Mouse (Mus musculus) erythroid progenitor cell, adult 5-6 weeks (primary cell): ENCODE measurements around the gene Uqcr11. TPM values are rescaled to one million over a fixed set of nuclear protein-coding genes. Genes with fewer than 3 reads are reported as not detected.

ENCODE experiments used
- ATAC-seq: replicated peaks from 2 replicates; pipeline ENCODE4 v1.8.0; 2016; ENCODE audit warnings: moderate number of reproducible peaks, mild to moderate bottlenecking, moderate TSS enrichment, inconsistent platforms; ENCODE audit not compliant: poor library complexity, low FRiP score, severe bottlenecking
- total RNA-seq, 2 experiments: library from RNA; stranded (forward) in 1 of 2; stranded (reverse) in 1 of 2; fragments of 150-400 nt in 1 of 2; fragments of 186-747, 209-891 nt in 1 of 2; gene quantifications; 2 replicates each; pipeline versions ENCODE4 v1.2.3 to v1.2.4; 2015 to 2017; ENCODE audit warnings: low replicate concordance in 2 of 2

Uqcr11 gene
- 65.8 and 80.0 TPM in 2 replicates for total RNA-seq (2015; ENCODE audit: low replicate concordance)
- 67.9 and 87.3 TPM in 2 replicates for total RNA-seq (2017; ENCODE audit: low replicate concordance)

- peak; percentile 89 for ATAC-seq
Observed at GRCm38 (mm10) chr10:80406684-80407501, at the start of gene Uqcr11. Uqcr11 (minus strand) TSS chr10:80406830.

- ATAC-seq = no peak
Observed at GRCm38 (mm10) chr10:80455697-80456096, 49.1 kb upstream of the Uqcr11 start.

DNA sequence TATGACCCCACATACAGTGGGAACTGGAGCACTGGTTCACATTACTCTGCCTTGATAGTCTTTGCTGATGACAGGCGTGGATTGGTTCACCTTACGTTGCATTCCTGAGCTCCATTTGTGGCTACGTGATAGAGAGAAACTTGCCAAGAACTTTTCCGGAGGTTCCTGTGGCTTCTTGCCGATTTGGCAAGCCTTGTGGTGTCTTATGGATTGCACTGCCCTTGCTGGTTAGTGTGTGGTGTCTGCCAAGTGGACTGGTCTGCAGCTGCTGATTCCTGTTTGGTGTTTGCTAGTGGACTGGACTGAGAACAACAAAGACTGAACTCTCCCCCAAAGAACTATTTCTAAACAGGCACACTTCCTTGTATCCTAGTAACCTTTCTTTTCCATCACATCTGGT lies 48.2 kb upstream of the Uqcr11 start:
- ATAC-seq = no peak

DNA sequence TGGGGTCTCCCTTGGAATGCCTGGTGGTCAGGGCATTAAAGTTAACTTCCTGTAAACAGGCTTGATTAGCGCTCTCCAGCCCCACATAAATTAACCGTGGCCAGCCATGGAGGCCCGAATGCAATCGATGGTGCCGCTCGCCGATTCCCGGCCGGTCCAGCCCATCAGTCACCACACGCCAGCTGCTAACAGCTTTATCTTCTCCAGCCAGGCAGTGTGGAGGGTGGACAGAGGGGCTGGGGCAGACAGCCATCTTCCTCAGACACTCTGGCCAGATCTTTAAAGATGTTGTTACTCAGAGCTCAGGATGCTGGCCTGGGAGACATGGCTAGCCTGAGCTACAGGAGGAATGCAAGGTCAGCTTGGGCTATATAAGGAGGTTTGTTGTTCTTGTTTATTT lies 47.0 kb upstream of the Uqcr11 start:
- ATAC-seq = no peak

- no peak for ATAC-seq
Observed at GRCm38 (mm10) chr10:80450599-80450998, 44.0 kb upstream of the Uqcr11 start.

DNA sequence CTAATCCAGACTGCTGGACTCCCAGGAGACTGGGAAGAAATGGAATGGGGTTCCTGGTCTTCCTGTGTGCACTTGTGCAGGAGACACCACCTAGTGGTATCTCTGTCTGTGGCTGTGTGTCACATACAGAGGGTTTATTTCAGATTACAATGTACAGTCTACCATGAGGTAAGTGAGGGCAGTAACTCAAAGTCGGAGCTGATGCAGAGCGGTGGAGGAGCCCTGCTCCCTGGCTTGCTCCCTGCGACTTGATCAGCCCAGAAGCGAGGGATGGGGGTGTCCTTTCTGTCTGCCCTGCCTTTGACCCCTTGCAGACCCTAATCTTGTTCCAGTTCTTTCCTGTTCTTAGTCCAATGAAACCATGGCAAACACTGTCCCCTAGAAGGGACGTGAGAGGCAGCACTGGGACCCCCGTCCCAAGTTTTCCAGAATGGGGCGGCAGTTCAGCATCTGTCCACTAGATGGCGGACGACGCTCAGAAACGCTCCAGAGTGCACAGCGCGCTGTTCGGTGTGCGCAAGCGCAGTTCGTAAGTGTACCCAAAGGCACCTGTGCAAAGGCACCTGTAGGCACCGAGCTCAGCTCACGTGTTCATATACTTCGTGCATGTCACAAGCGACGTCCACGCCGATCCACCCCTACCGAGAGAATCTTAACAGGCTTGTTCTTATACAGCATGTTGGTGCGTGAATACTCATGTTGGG lies 39.4 kb upstream of the Uqcr11 start:
- ATAC-seq = peak; percentile 82

DNA sequence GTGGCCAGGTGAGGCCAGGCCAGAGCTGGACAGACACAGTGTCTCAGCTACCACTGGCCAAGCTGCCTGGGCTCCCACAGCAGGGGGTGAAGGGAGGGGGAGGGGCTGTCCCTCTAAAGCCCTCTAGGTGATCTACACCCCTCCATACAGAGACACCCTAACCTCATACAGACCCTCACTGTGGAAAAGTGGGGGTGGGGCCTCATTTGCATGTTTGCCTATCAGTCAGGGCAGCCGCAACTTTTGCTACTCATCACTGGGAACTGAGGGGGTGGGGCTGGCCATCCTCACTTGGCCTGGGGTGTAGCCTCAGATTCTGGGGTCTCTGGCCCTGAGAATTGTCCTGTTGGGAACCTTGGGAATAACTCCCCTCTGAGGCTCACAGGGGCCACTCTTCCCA lies 38.4 kb upstream of the Uqcr11 start:
- ATAC-seq = no peak

- ATAC-seq = no peak
Observed at GRCm38 (mm10) chr10:80444339-80445045, 37.9 kb upstream of the Uqcr11 start.

DNA sequence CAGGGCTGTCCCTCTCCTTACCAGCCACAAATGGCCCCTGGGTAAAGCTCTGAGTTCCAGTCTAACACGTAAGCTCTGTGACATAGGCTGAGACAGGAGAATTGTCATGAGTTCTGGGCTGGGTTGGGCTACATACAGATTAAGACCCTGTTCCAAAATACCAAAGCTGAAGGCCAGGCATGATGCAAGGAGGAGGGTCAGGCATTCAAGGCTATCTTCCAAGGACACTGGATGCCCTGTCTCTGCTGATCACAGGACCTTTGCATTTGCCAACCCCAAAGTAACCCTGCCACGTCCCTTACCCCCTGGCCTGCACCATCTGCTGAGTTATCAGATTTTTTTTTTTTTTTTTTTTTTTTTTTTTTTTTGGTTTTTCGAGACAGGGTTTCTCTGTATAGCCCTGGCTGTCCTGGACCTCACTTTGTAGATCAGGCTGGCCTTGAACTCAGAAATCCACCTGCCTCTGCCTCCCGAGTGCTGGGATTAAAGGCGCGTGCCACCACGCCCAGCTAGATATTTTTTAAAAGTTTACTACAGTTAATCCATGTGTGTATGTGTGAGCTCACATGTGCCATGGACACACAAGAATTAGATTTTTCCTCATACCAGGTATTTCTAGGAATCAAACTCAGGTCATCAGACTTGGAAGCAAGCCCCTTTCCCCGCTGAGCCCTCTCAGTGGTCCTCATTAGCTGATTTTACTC lies 37.1 kb upstream of the Uqcr11 start:
- no peak for ATAC-seq

DNA sequence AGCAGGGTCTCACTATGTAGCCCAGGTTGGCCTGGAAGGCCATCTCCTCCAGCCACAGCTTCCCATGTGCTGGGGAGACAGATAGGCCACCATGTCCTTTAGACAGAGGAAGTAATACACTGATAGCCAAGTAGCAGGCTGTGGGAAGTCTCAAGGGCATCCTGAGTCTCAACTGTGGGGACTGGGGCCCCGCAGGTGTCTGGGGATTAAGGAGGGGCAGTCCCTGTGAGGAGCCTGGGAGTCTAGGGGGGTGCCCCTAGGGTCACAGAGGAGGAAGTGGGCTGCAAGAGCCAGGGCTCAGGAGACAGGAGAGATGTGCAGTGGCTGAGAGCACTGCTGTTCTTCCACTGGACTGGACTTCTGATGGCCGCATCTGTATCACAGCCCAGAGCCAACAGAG lies 36.4 kb upstream of the Uqcr11 start:
- no peak for ATAC-seq

DNA sequence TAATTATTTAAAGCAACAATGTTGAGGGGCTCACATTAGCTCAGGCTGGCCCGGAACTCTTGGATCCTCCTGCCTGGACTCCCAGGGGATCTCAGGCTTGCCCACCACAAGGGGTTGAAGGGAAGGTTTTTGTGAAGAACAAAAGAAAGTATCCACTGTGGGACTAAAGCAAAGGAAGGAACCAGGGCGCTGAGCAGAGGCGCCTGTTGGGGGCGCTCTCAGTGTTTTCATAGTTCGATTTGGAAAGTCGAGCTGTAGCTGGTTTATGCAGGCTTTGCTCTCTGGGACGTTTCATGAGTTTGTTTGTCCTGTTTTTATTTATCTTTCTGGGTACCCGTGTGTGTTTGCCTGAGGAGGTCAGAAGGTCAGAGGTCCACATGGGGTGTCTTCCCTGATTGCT lies 35.0 kb upstream of the Uqcr11 start:
- no peak for ATAC-seq

DNA sequence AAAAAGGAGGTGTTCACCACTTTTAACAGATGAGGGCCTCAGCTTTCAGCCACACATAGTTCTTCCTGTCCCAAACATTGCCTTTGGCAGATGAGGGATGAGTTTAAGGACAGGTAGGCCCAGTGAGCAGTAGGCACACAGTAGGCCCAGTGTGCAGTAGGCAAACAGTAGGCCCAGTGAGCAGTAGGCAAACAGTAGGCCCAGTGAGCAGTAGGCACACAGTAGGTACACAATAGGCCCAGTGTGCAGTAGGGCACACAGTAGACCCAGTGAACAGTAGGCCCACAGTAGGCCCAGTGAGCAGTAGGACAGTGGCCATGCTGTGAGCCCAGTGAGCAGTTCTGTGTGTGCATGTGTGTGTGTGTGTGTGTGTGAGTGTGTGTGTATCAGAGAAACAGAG lies 33.4 kb upstream of the Uqcr11 start:
- no peak for ATAC-seq

DNA sequence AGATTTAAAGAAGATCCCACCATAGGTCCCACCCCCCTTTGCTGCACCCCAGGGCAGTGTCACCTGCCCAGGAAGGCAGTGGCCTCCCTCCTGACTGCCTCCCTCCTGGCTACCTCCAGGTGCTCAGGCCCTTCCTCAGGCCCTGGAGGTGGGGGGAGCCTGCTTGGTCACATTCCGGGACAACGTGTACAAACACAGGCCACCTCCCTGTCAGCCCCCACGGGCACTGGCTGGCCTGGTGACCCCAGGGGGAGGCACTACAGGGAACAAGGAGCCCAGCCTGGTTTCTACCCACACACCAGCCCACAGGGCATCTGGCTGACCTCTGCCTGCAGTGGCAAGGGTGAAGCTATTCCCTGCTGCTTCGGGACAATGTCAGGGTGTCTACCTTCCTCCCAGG lies 31.3 kb upstream of the Uqcr11 start:
- no peak for ATAC-seq

GRCm38 (mm10) chr10:80436276-80436675 lies 29.6 kb upstream of the Uqcr11 start:
- no peak for ATAC-seq

DNA sequence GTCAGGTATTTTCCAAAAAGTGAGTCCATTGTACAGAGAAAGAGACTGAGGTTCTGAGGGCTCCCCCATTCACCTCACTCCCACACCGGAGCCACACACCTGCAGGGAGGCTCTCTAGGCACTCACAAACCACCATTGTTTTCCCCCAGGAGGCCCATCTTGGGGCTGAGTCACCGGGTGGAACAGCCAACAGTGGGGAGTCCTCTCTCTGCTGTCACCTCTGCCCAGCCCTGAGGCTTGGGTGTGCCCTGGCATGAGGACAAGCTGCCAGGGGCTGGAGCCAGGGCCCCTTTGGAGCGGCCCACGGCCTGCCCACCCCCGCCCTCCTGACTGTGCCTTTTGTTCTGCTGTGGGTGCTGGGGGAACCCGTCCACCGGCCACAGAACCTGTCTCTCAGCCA lies 29.1 kb upstream of the Uqcr11 start:
- peak; percentile 47 for ATAC-seq

GRCm38 (mm10) chr10:80434823-80435222 lies 28.2 kb upstream of the Uqcr11 start:
- no peak for ATAC-seq

GRCm38 (mm10) chr10:80434233-80434592 lies 27.6 kb upstream of the Uqcr11 start:
- ATAC-seq = no peak

- peak; percentile 87 for ATAC-seq
Observed at GRCm38 (mm10) chr10:80433513-80434232, 27.0 kb upstream of the Uqcr11 start, which contains the start of gene Tcf3. Tcf3 (minus strand) TSS chr10:80433647.

GRCm38 (mm10) chr10:80432936-80433512 lies 26.4 kb upstream of the Uqcr11 start:
- ATAC-seq = no peak
